Comparison of ENCODE assay signal across 7 mouse cellular contexts in the genomic region with DNA sequence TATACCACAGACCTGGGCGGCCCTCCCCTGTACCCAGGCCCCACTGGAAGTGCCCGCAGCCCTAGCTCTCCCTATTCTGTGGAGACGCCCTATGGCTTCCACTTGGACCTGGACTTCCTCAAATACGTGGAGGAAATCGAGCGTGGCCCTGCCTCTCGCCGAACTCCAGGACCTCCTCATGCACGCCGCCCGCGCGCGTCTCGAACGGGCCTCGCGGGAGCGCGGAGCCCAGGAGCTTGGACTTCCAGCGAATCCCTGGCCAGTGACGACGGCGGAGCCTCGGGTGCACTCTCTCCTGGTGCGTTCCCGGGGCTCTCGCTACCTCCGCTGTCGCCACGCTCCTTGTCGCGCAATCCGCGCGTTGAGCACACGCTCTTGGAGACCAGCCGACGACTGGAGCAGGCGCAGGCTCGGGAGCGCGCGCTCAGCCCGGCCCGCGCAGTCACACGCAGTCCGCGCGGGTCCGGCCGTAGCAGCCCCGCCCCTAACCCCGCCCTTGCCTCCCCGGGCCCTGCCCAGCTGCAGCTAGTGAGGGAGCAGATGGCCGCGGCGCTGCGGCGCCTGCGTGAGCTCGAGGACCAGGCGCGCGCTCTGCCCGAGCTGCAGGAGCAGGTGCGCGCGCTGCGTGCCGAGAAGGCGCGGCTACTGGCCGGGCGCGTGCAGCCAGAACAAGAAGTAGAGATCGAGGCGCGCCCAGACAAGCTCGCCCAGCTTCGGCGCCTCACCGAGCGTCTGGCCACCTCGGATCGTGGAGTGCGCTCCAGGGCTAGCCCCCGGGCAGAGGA. TPM values are rescaled to one million over a fixed set of nuclear protein-coding genes. Genes with fewer than 3 reads are reported as not detected.
A peak's percentile ranks its signal among the peaks of the same experiment; 100 is the strongest.
DNase-seq lines count a peak whose midpoint lies in the region; ATAC-seq lines count a peak whose summit lies in the region.

No protein-coding gene starts in this region.

- peak overlapping the region; percentile 75 for H3K4me3 ChIP-seq in embryonic facial prominence, embryonic 10.5 days
- H3K4me3 ChIP-seq in limb, embryonic 10.5 days: peak overlapping the region; percentile 69
- peak overlapping the region; percentile 56 for H3K4me3 ChIP-seq in midbrain, embryonic 13.5 days (replicated peaks)

- H3K27me3 ChIP-seq in embryonic facial prominence, embryonic 10.5 days (replicated peaks; ENCODE audit: low read depth, poor library complexity, severe bottlenecking): no peaks in the 10 kb centered on the region
- H3K27me3 ChIP-seq in limb, embryonic 10.5 days (ENCODE audit: low read depth, poor library complexity, severe bottlenecking): no peaks in the 10 kb centered on the region
- H3K27me3 ChIP-seq in midbrain, embryonic 13.5 days: peaks cover 5% of the 10 kb centered on the region; the same call in 1 of the 2 replicates

- H3K9ac ChIP-seq in midbrain, embryonic 13.5 days (replicated peaks): peak overlapping the region; percentile 83

- no peaks in the 10 kb centered on the region for H3K9me3 ChIP-seq in embryonic facial prominence, embryonic 10.5 days
- no peaks in the 10 kb centered on the region for H3K9me3 ChIP-seq in limb, embryonic 10.5 days (replicated peaks)
- no peaks in the 10 kb centered on the region for H3K9me3 ChIP-seq in midbrain, embryonic 13.5 days

- under 1% methylated on average over 89 of the region's 89 CpGs for WGBS in embryonic facial prominence, embryonic 10.5 days
- WGBS in limb, embryonic 10.5 days: 1% methylated on average over 88 of the region's 89 CpGs
- WGBS in midbrain, embryonic 13.5 days: 1% methylated on average over 86 of the region's 89 CpGs

- peak; percentile 94 for DNase-seq in adrenal gland, postnatal 10 days
- DNase-seq in embryonic facial prominence, embryonic 10.5 days (ENCODE audit: low spot score): peak; percentile 98
- peak; percentile 90 for DNase-seq in kidney, adult 11 months
- peak; percentile 97 for DNase-seq in limb, embryonic 10.5 days (ENCODE audit: low spot score)
- DNase-seq in spleen, adult 12 weeks (ENCODE audit: low spot score): peak; percentile 77

- H3K27ac ChIP-seq in embryonic facial prominence, embryonic 10.5 days (replicated peaks): peak overlapping the region; percentile 91
- peak overlapping the region; percentile 92 for H3K27ac ChIP-seq in limb, embryonic 10.5 days
- H3K27ac ChIP-seq in midbrain, embryonic 13.5 days: peak overlapping the region; percentile 89

- H3K4me1 ChIP-seq in embryonic facial prominence, embryonic 10.5 days: peaks cover 44% of the 10 kb centered on the region
- H3K4me1 ChIP-seq in limb, embryonic 10.5 days: peaks cover 38% of the 10 kb centered on the region
- peaks cover 27% of the 10 kb centered on the region for H3K4me1 ChIP-seq in midbrain, embryonic 13.5 days (replicated peaks)

- peaks cover 46% of the 10 kb centered on the region for H3K36me3 ChIP-seq in embryonic facial prominence, embryonic 10.5 days (replicated peaks)
- peaks cover 52% of the 10 kb centered on the region for H3K36me3 ChIP-seq in limb, embryonic 10.5 days
- H3K36me3 ChIP-seq in midbrain, embryonic 13.5 days: peaks cover 39% of the 10 kb centered on the region

- ATAC-seq in granulocyte monocyte progenitor cell, adult 5-6 weeks (replicated peaks; ENCODE audit: poor library complexity, severe bottlenecking): peak; percentile 84
- peak; percentile 97 for ATAC-seq in midbrain, embryonic 13.5 days

- H3K4me2 ChIP-seq in midbrain, embryonic 13.5 days (replicated peaks): peak overlapping the region; percentile 78

RNA-seq across cellular contexts. Expression of gene Rps28, which starts 7.0 kb away (rescaled TPM):
- 1,000 to 10,000 TPM; 1,671 to 1,675 TPM for total RNA-seq in adrenal gland, postnatal 10 days (2021)
- 866 and 898 TPM in 2 replicates for polyA plus RNA-seq in embryonic facial prominence, embryonic 10.5 days (2016; fragmentation: Nextera tagmentation; extraction: Ambion mirVana)
- total RNA-seq in granulocyte monocyte progenitor cell, adult 5-6 weeks (2014; fragmentation: Nextera tagmentation): 3,502 and 3,517 TPM in 2 replicates
- 2,416 and 2,576 TPM in 2 replicates for total RNA-seq in granulocyte monocyte progenitor cell, adult 5-6 weeks (2017)
- polyA plus RNA-seq in limb, embryonic 10.5 days (2016; fragmentation: Nextera tagmentation; extraction: Ambion mirVana): 867 and 991 TPM in 2 replicates
- 704 and 707 TPM in 2 replicates for polyA plus RNA-seq in midbrain, embryonic 13.5 days (2015; fragmentation: Nextera tagmentation; extraction: Ambion mirVana)

RNA-seq across cellular contexts. Expression of gene Ndufa7, which starts 7.0 kb away (rescaled TPM):
- total RNA-seq in adrenal gland, postnatal 10 days (2021): 100 to 1,000 TPM; 564 to 570 TPM
- 469 and 477 TPM in 2 replicates for polyA plus RNA-seq in embryonic facial prominence, embryonic 10.5 days (2016; fragmentation: Nextera tagmentation; extraction: Ambion mirVana)
- 282 and 300 TPM in 2 replicates for total RNA-seq in granulocyte monocyte progenitor cell, adult 5-6 weeks (2014; fragmentation: Nextera tagmentation)
- 133 and 200 TPM in 2 replicates for total RNA-seq in granulocyte monocyte progenitor cell, adult 5-6 weeks (2017)
- polyA plus RNA-seq in limb, embryonic 10.5 days (2016; fragmentation: Nextera tagmentation; extraction: Ambion mirVana): 497 and 518 TPM in 2 replicates
- 482 and 516 TPM in 2 replicates for polyA plus RNA-seq in midbrain, embryonic 13.5 days (2015; fragmentation: Nextera tagmentation; extraction: Ambion mirVana)

RNA-seq across cellular contexts. Expression of gene Kank3, which starts 7.1 kb away (rescaled TPM):
- 100 to 1,000 TPM in 1 of 2 experiments, 10 to 100 TPM in 1; 85.3 to 108 TPM for total RNA-seq in adrenal gland, postnatal 10 days (2021)
- polyA plus RNA-seq in embryonic facial prominence, embryonic 10.5 days (2016; fragmentation: Nextera tagmentation; extraction: Ambion mirVana): 25.4 and 29.5 TPM in 2 replicates
- 17.5 and 21.0 TPM in 2 replicates for total RNA-seq in granulocyte monocyte progenitor cell, adult 5-6 weeks (2014; fragmentation: Nextera tagmentation)
- total RNA-seq in granulocyte monocyte progenitor cell, adult 5-6 weeks (2017): 5.3 and 5.5 TPM in 2 replicates
- 24.8 and 28.5 TPM in 2 replicates for polyA plus RNA-seq in limb, embryonic 10.5 days (2016; fragmentation: Nextera tagmentation; extraction: Ambion mirVana)
- polyA plus RNA-seq in midbrain, embryonic 13.5 days (2015; fragmentation: Nextera tagmentation; extraction: Ambion mirVana): 28.6 and 36.2 TPM in 2 replicates

RNA-seq across cellular contexts. Expression of gene Cd320, which starts 25.5 kb away (rescaled TPM):
- total RNA-seq in adrenal gland, postnatal 10 days (2021): 10 to 100 TPM; 29.6 to 39.4 TPM
- polyA plus RNA-seq in embryonic facial prominence, embryonic 10.5 days (2016; fragmentation: Nextera tagmentation; extraction: Ambion mirVana): 97.8 and 98.9 TPM in 2 replicates
- 21.9 and 35.5 TPM in 2 replicates for total RNA-seq in granulocyte monocyte progenitor cell, adult 5-6 weeks (2014; fragmentation: Nextera tagmentation)
- total RNA-seq in granulocyte monocyte progenitor cell, adult 5-6 weeks (2017): 20.3 and 31.3 TPM in 2 replicates
- polyA plus RNA-seq in limb, embryonic 10.5 days (2016; fragmentation: Nextera tagmentation; extraction: Ambion mirVana): 98.2 and 119 TPM in 2 replicates
- polyA plus RNA-seq in midbrain, embryonic 13.5 days (2015; fragmentation: Nextera tagmentation; extraction: Ambion mirVana): 64.0 and 66.9 TPM in 2 replicates

RNA-seq across cellular contexts. Expression of gene Angptl4, which starts 35.7 kb away (rescaled TPM):
- 100 to 1,000 TPM; 156 to 168 TPM for total RNA-seq in adrenal gland, postnatal 10 days (2021)
- polyA plus RNA-seq in embryonic facial prominence, embryonic 10.5 days (2016; fragmentation: Nextera tagmentation; extraction: Ambion mirVana): 33.4 and 39.0 TPM in 2 replicates
- 13.2 and 22.6 TPM in 2 replicates for total RNA-seq in granulocyte monocyte progenitor cell, adult 5-6 weeks (2014; fragmentation: Nextera tagmentation)
- 10.3 and 11.1 TPM in 2 replicates for total RNA-seq in granulocyte monocyte progenitor cell, adult 5-6 weeks (2017)
- 30.2 and 38.9 TPM in 2 replicates for polyA plus RNA-seq in limb, embryonic 10.5 days (2016; fragmentation: Nextera tagmentation; extraction: Ambion mirVana)
- polyA plus RNA-seq in midbrain, embryonic 13.5 days (2015; fragmentation: Nextera tagmentation; extraction: Ambion mirVana): 14.3 and 17.1 TPM in 2 replicates

Comparison
In these comparisons a context has a peak if more than half of its experiments do, and no peak if none do; other contexts are left out.
1. Peak in every context shown above with its lines: DNase-seq, ATAC-seq, H3K4me3 ChIP-seq and H3K27ac ChIP-seq.